Mouse (Mus musculus): ENCODE results near the gene Kalrn. TPM values are rescaled to one million over a fixed set of nuclear protein-coding genes. Genes with fewer than 3 reads are reported as not detected.

Kalrn gene
- total RNA-seq, 2 experiments from 2014 or later: 233 to 236 TPM

- no peak for DNase-seq
- intact Hi-C loops (cut with DNase I): loop anchor here (5.0 kb wide), 1 partner anchor 47 kb away; no protein-coding TSS in a partner anchor
Measured at GRCm38 (mm10) chr16:34513956-34514593, 59.3 kb downstream of the Kalrn start.

- intact Hi-C loops (cut with DNase I): loop anchor here (5.0 kb wide), 1 partner anchor 45 kb away; no protein-coding TSS in a partner anchor
- DNase-seq: no peak
Measured at GRCm38 (mm10) chr16:34512326-34512725, 61.0 kb downstream of the Kalrn start.

GRCm38 (mm10) chr16:34508125-34508524, 65.2 kb downstream of the Kalrn start:
- intact Hi-C loops (cut with DNase I): no loop called here
- no peak for DNase-seq

GRCm38 (mm10) chr16:34506048-34506447, 67.3 kb downstream of the Kalrn start:
- intact Hi-C loops (cut with DNase I): no loop called here

GRCm38 (mm10) chr16:34504250-34504649, 69.1 kb downstream of the Kalrn start:
- DNase-seq: no peak
- intact Hi-C loops (cut with DNase I): no loop called here

More at GRCm38 (mm10) chr16:34506048-34506447, 67.3 kb downstream of the Kalrn start:
- no peak for DNase-seq

GRCm38 (mm10) chr16:34502110-34502509, 71.2 kb downstream of the Kalrn start:
- intact Hi-C loops (cut with DNase I): no loop called here
- DNase-seq: no peak

GRCm38 (mm10) chr16:34494741-34495140, 78.6 kb downstream of the Kalrn start:
- DNase-seq: no peak
- intact Hi-C loops (cut with DNase I): no loop called here

- intact Hi-C loops (cut with DNase I): no loop called here
- no peak for DNase-seq
Measured at GRCm38 (mm10) chr16:34493914-34494313, 79.4 kb downstream of the Kalrn start.

GRCm38 (mm10) chr16:34491225-34491624, 82.1 kb downstream of the Kalrn start:
- DNase-seq: no peak
- intact Hi-C loops (cut with DNase I): no loop called here

- intact Hi-C loops (cut with DNase I): no loop called here
- no peak for DNase-seq
Measured at GRCm38 (mm10) chr16:34490506-34490905, 82.8 kb downstream of the Kalrn start.

- intact Hi-C loops (cut with DNase I): no loop called here
- no peak for DNase-seq
Measured at GRCm38 (mm10) chr16:34489805-34490325, 83.5 kb downstream of the Kalrn start.

- intact Hi-C loops (cut with DNase I): no loop called here
- DNase-seq: no peak
Measured at GRCm38 (mm10) chr16:34487823-34488222, 85.5 kb downstream of the Kalrn start.

GRCm38 (mm10) chr16:34487268-34487667, 86.1 kb downstream of the Kalrn start:
- DNase-seq: no peak
- intact Hi-C loops (cut with DNase I): no loop called here

- peak; percentile 70 for DNase-seq
- intact Hi-C loops (cut with DNase I): no loop called here
Measured at GRCm38 (mm10) chr16:34485483-34485882, 87.8 kb downstream of the Kalrn start.

GRCm38 (mm10) chr16:34484921-34485320, 88.4 kb downstream of the Kalrn start:
- intact Hi-C loops (cut with DNase I): no loop called here
- DNase-seq: no peak

GRCm38 (mm10) chr16:34484213-34484612, 89.1 kb downstream of the Kalrn start:
- intact Hi-C loops (cut with DNase I): no loop called here
- no peak for DNase-seq

GRCm38 (mm10) chr16:34483716-34484115, 89.6 kb downstream of the Kalrn start:
- intact Hi-C loops (cut with DNase I): no loop called here
- DNase-seq: no peak

- intact Hi-C loops (cut with DNase I): no loop called here
- no peak for DNase-seq
Measured at GRCm38 (mm10) chr16:34474741-34475140, 98.6 kb downstream of the Kalrn start.

GRCm38 (mm10) chr16:34473891-34474290, 99.4 kb downstream of the Kalrn start:
- no peak for DNase-seq
- intact Hi-C loops (cut with DNase I): no loop called here

GRCm38 (mm10) chr16:34471441-34471840, 101.9 kb downstream of the Kalrn start:
- DNase-seq: no peak
- intact Hi-C loops (cut with DNase I): no loop called here

GRCm38 (mm10) chr16:34470343-34470742, 103.0 kb downstream of the Kalrn start:
- DNase-seq: no peak
- intact Hi-C loops (cut with DNase I): no loop called here

- DNase-seq: no peak
- intact Hi-C loops (cut with DNase I): loop anchor here (5.0 kb wide), 1 partner anchor 43 kb away; no protein-coding TSS in a partner anchor
Measured at GRCm38 (mm10) chr16:34469277-34469868, 104.0 kb downstream of the Kalrn start.

All from left cerebral cortex, postnatal 4 days (tissue).